Mouse (Mus musculus) thymus, adult 2 months (tissue): ENCODE results near the gene Gpc4.

Source experiments
- CTCF ChIP-seq: fragments of 200-500 bp; IDR thresholded peaks from 2 replicates; pipeline ENCODE4 v1.5.1; 2012; ENCODE audit warnings: mild to moderate bottlenecking, control low read depth, low read length, moderate library complexity, borderline replicate concordance; ENCODE audit not compliant: control insufficient read depth, poor library complexity, insufficient read depth; ENCODE audit errors: extremely low read depth
- POLR2A ChIP-seq: fragments of 200-500 bp; IDR thresholded peaks from 2 replicates; pipeline ENCODE4 v1.6.1; 2012; ENCODE audit warnings: mild to moderate bottlenecking, low read length, control low read depth, moderate library complexity; ENCODE audit not compliant: control insufficient read depth, poor library complexity, insufficient read depth; ENCODE audit errors: extremely low read depth

DNA sequence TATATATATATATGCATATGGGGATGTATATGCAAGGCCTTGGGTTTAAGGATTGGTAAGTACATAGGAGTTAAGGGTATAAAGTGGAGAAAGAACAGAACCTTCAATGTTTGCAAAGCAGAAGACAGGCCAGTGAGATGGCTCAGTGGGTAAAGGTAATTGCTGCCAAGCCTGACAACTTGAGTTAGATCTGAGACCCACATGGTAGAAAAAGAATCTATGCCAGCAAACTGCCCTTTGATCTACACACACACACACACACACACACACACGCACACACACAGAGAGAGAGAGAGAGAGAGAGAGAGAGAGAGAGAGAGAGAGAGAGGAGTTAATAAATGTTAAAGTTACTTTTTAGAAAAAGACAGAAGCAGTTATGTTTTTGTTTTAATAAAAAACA is 56.1 kb downstream of the Gpc4 start:
- TF ChIP-seq CTCF (no peak), POLR2A (no peak)
